Mouse (Mus musculus) forebrain, embryonic 13.5 days (tissue): ENCODE measurements at regions not wholly inside any gene's neighbourhood (a gene's known extent, or its start where the extent isn't known, plus 50 kb on each side); places are given as distances from the start of the nearest gene placed in this dataset.

Experiments used
- ATAC-seq: fragments of 200-750 bp; cut with Nextera tagmentation; 2 replicates; pipeline ENCODE4 v1.8.0; 2017
- H3K27ac ChIP-seq: fragments of 300-500 bp; sonication (generic); 2 replicates; pipeline ENCODE4 v1.5.1; 2015; ENCODE audit warnings: inconsistent platforms, mild to moderate bottlenecking, moderate library complexity
- H3K27me3 ChIP-seq: fragments of 300-500 bp; sonication (generic); 2 replicates; pipeline ENCODE4 v1.6.1; 2015; ENCODE audit warnings: mild to moderate bottlenecking, inconsistent platforms
- H3K36me3 ChIP-seq: fragments of 300-500 bp; sonication (generic); 2 replicates; pipeline ENCODE4 v1.6.1; 2015; ENCODE audit warnings: mild to moderate bottlenecking, inconsistent platforms; ENCODE audit not compliant: poor library complexity, severe bottlenecking
- H3K4me1 ChIP-seq: fragments of 300-500 bp; sonication (generic); 2 replicates; pipeline ENCODE4 v1.6.1; 2015; ENCODE audit warnings: inconsistent platforms
- H3K4me2 ChIP-seq: fragments of 300-500 bp; sonication (generic); 2 replicates; pipeline ENCODE4 v1.6.1; 2015; ENCODE audit warnings: inconsistent platforms, mild to moderate bottlenecking, moderate library complexity
- H3K4me3 ChIP-seq: fragments of 300-500 bp; sonication (generic); 2 replicates; pipeline ENCODE4 v1.5.1; 2015; ENCODE audit warnings: mild to moderate bottlenecking, inconsistent platforms
- H3K9ac ChIP-seq: fragments of 300-500 bp; sonication (generic); 2 replicates; pipeline ENCODE4 v1.6.1; 2015; ENCODE audit warnings: mild to moderate bottlenecking, inconsistent platforms
- H3K9me3 ChIP-seq: fragments of 300-500 bp; sonication (generic); replicated peaks from 2 replicates; pipeline ENCODE4 v1.6.1; 2016; ENCODE audit warnings: inconsistent platforms
- WGBS: fragments of 180-500 bp; shearing (Covaris S2); methylation state at CpG from one replicate; pipeline ENCODE4 v1.1.7; 2015; 5-methylcytosine and 5-hydroxymethylcytosine counted together

DNA sequence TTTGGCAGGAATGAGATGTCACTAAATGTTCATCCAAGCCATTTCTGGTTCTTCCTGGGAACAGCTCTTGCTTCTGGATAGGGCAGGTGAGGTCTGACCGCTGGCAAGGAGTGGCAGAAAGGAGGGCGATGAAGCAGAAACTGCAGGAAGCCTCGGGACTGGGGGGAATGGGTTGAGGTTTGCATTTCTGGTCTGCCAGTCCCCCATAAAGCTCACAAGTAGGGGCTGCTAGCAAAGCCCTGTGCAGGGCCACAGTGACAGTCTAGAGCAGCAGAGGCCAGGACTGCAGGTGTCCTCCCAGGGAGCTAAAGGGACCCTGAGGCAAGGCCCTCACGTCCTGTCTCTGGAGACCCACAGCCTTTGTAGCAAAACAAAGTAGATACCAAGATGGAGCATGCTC lies 280.7 kb downstream of the Uaca start:
- Histone ChIP-seq H3K4me1 (peaks cover 22% of the 10 kb centered on the region), H3K9me3 (no peaks in the 10 kb centered on the region), H3K27me3 (no peaks in the 10 kb centered on the region; the same call in 1 of the 2 replicates), H3K27ac (no peak overlapping the region), H3K9ac (no peak overlapping the region), H3K4me3 (no peak overlapping the region), H3K36me3 (no peaks in the 10 kb centered on the region), H3K4me2 (no peak overlapping the region)
- WGBS, result 59% methylated on average over 4 of the region's 4 CpGs
- no peak for ATAC-seq

GRCm38 (mm10) chr9:61077181-61077580 lies 282.8 kb downstream of the Uaca start:
- Histone ChIP-seq H3K9me3 (no peaks in the 10 kb centered on the region), H3K27ac (no peak overlapping the region), H3K36me3 (no peaks in the 10 kb centered on the region), H3K27me3 (no peaks in the 10 kb centered on the region; the same call in 1 of the 2 replicates), H3K9ac (no peak overlapping the region), H3K4me2 (no peak overlapping the region), H3K4me3 (no peak overlapping the region), H3K4me1 (peaks cover 21% of the 10 kb centered on the region)
- ATAC-seq, result no peak
- 67% methylated on average over 2 of the region's 2 CpGs for WGBS

- Histone ChIP-seq H3K27me3 (no peaks in the 10 kb centered on the region; the same call in 1 of the 2 replicates), H3K9me3 (no peaks in the 10 kb centered on the region), H3K27ac (no peak overlapping the region), H3K9ac (no peak overlapping the region), H3K4me1 (peaks cover 27% of the 10 kb centered on the region), H3K4me3 (no peak overlapping the region), H3K4me2 (no peak overlapping the region), H3K36me3 (no peaks in the 10 kb centered on the region)
- 80% methylated on average over 4 of the region's 4 CpGs for WGBS
- ATAC-seq, result no peak
Observed at GRCm38 (mm10) chr9:61077807-61078206, 283.5 kb downstream of the Uaca start.

DNA sequence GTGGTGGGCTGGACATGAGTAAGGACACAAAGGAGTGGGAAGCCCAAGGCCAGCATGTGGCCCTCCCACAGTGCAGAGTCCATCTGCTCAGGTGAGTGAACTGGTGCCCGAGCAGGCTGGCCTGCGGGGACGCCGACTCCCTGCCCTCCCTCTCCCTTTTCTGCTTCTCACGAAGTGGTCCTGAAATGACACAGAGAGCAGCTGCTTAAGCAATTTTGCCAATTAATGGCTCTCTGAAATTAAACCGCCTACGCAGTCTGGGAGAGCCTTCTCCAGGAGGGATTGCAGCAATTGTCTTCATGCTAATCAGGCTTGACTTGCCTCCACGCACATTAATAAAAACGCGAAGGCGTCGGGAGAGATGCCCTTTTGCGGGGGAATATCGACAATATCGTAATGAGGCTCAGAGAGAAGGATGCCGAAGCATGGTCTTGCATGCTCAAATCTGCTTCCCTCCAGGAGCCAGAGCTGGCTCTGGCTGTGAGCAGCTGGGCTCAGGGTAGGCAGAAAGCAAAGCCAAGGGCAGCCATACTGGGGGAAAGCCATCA lies 287.2 kb downstream of the Uaca start:
- Histone ChIP-seq H3K9me3 (no peaks in the 10 kb centered on the region), H3K27me3 (peaks cover 7% of the 10 kb centered on the region; the same call in 1 of the 2 replicates), H3K4me1 (peaks cover 29% of the 10 kb centered on the region), H3K27ac (peak overlapping the region; percentile 75), H3K9ac (no peak overlapping the region; the same call in 1 of the 2 replicates), H3K36me3 (no peaks in the 10 kb centered on the region), H3K4me2 (peak overlapping the region; percentile 34), H3K4me3 (no peak overlapping the region)
- WGBS, result 13% methylated on average over 16 of the region's 16 CpGs
- ATAC-seq, result peak; percentile 75

DNA sequence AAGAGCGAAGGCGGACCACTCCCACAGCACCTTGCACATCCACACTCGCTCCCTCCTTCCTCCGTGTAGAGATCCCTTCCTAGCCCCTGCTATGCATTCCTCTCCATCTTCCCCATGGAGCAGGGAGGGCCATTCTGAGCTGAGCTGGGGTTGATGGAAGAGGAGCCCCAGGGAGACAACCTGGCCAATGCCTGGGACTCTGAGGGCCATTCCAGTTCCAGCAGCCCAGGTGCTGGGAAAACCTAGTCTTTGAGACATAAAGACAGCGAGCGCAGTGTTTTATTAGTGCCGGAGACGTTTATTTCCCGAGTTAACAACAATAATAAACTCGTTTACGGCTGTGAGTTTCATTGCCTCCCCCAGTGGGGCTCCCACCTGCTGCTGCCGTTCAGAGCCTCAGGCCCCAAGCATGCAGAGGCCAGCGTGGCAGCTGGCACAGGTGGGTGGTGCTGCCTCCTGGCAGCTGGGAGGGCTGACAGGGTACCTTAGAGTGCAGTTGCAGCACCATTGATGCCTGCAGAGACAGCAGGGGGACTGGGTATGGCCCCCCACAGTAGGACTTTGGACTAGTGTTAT lies 287.4 kb upstream of the Tle3 start:
- Histone ChIP-seq H3K4me2 (no peak overlapping the region), H3K4me1 (peaks cover 38% of the 10 kb centered on the region), H3K9me3 (no peaks in the 10 kb centered on the region), H3K4me3 (no peak overlapping the region), H3K36me3 (no peaks in the 10 kb centered on the region), H3K27me3 (peaks cover 10% of the 10 kb centered on the region; the same call in 1 of the 2 replicates), H3K9ac (no peak overlapping the region), H3K27ac (no peak overlapping the region)
- no peak for ATAC-seq
- 64% methylated on average over 13 of the region's 13 CpGs for WGBS

GRCm38 (mm10) chr9:61087035-61087434 lies 285.1 kb upstream of the Tle3 start:
- H3K4me1 ChIP-seq, result peaks cover 28% of the 10 kb centered on the region
- ATAC-seq, result no peak
- 92% methylated on average over 3 of the region's 3 CpGs for WGBS

DNA sequence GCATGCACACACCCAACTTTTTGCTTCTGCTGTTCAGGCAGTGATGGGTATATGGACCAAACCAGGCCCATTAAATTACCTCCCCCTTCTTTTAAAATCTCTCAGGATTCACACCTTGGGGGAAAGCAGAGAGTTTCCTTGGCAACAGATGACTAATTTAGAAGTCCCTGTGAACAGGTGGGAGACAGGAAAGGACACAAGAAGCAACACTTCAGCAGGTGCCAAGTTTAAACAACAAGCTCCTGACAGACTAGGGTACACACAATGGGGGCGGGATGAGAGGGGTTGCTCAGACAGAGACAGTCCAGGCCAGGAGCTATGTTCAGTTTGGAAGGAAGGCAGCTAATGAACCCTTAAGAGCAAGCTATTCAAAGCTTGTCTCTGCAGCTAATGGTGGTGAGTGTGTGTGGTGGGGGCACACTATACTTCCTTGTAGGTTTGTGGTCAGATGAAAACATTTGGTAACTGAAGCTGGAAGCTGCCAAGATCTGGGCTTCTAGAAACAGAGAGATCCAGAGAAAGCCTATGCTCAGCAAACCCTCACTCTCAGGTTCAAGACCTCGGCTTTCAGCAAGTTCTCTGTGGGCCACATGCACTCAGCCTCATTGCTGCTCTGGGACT lies 283.0 kb upstream of the Tle3 start:
- no peak for ATAC-seq
- peaks cover 6% of the 10 kb centered on the region; the same call in 1 of the 2 replicates for H3K27me3 ChIP-seq
- WGBS, result 78% methylated on average over 2 of the region's 2 CpGs

More at GRCm38 (mm10) chr9:61087035-61087434, 285.1 kb upstream of the Tle3 start:
- H3K4me3 ChIP-seq, result no peak overlapping the region
- no peak overlapping the region for H3K9ac ChIP-seq
- H3K4me2 ChIP-seq, result no peak overlapping the region
- H3K27ac ChIP-seq, result no peak overlapping the region
- H3K36me3 ChIP-seq, result no peaks in the 10 kb centered on the region
- H3K9me3 ChIP-seq, result no peaks in the 10 kb centered on the region
- peaks cover 10% of the 10 kb centered on the region; the same call in 1 of the 2 replicates for H3K27me3 ChIP-seq

GRCm38 (mm10) chr9:61091036-61091435 lies 281.1 kb upstream of the Tle3 start:
- no peaks in the 10 kb centered on the region for H3K36me3 ChIP-seq
- H3K9me3 ChIP-seq, result no peaks in the 10 kb centered on the region
- no peak overlapping the region for H3K9ac ChIP-seq
- no peak overlapping the region for H3K4me3 ChIP-seq
- no peak overlapping the region for H3K4me2 ChIP-seq
- no peak overlapping the region for H3K27ac ChIP-seq
- no peak for ATAC-seq
- peaks cover 28% of the 10 kb centered on the region for H3K4me1 ChIP-seq
- peaks cover 3% of the 10 kb centered on the region; the same call in 1 of the 2 replicates for H3K27me3 ChIP-seq
- WGBS, result 91% methylated on average over 2 of the region's 2 CpGs

More for the DNA sequence above, 283.0 kb upstream of the Tle3 start:
- Histone ChIP-seq H3K9ac (no peak overlapping the region), H3K4me3 (no peak overlapping the region), H3K36me3 (no peaks in the 10 kb centered on the region), H3K4me1 (peaks cover 37% of the 10 kb centered on the region), H3K27ac (no peak overlapping the region), H3K4me2 (no peak overlapping the region), H3K9me3 (no peaks in the 10 kb centered on the region)

- 26% methylated on average over 13 of the region's 13 CpGs for WGBS
- no peak overlapping the region for H3K4me2 ChIP-seq
- H3K4me1 ChIP-seq, result peaks cover 28% of the 10 kb centered on the region
- ATAC-seq, result peak; percentile 75
- H3K27ac ChIP-seq, result no peak overlapping the region
- no peaks in the 10 kb centered on the region for H3K9me3 ChIP-seq
- H3K4me3 ChIP-seq, result no peak overlapping the region
- H3K36me3 ChIP-seq, result no peaks in the 10 kb centered on the region
- peaks cover under 1% of the 10 kb centered on the region; the same call in 1 of the 2 replicates for H3K27me3 ChIP-seq
- no peak overlapping the region for H3K9ac ChIP-seq
Observed at GRCm38 (mm10) chr9:61092834-61093479, 279.2 kb upstream of the Tle3 start.

GRCm38 (mm10) chr9:61095069-61095775 lies 276.9 kb upstream of the Tle3 start:
- Histone ChIP-seq H3K27me3 (no peaks in the 10 kb centered on the region), H3K9me3 (no peaks in the 10 kb centered on the region), H3K4me3 (no peak overlapping the region), H3K4me2 (no peak overlapping the region), H3K36me3 (no peaks in the 10 kb centered on the region), H3K27ac (no peak overlapping the region), H3K9ac (no peak overlapping the region), H3K4me1 (peaks cover 30% of the 10 kb centered on the region)
- WGBS, result 83% methylated on average over 2 of the region's 2 CpGs
- ATAC-seq, result no peak

GRCm38 (mm10) chr9:61101741-61102450 lies 270.3 kb upstream of the Tle3 start:
- WGBS, result 5% methylated on average over 7 of the region's 7 CpGs
- peak overlapping the region; percentile 31; the same call in 1 of the 2 replicates for H3K4me2 ChIP-seq
- peak; percentile 76 for ATAC-seq

More at GRCm38 (mm10) chr9:61101741-61102450, 270.3 kb upstream of the Tle3 start:
- no peak overlapping the region for H3K9ac ChIP-seq
- peaks cover 27% of the 10 kb centered on the region for H3K27me3 ChIP-seq
- no peaks in the 10 kb centered on the region for H3K36me3 ChIP-seq
- peak overlapping the region; percentile 82 for H3K27ac ChIP-seq
- no peaks in the 10 kb centered on the region for H3K9me3 ChIP-seq
- no peak overlapping the region for H3K4me3 ChIP-seq
- H3K4me1 ChIP-seq, result peaks cover 44% of the 10 kb centered on the region
